Mouse (Mus musculus) G1E (cell line): ENCODE results near the gene Twf2. TPM values are rescaled to one million over a fixed set of nuclear protein-coding genes. Genes with fewer than 3 reads are reported as not detected.

Experiments
- ATAC-seq: 2 replicates; pipeline ENCODE4 v1.8.0; 2016; ENCODE audit warnings: mild to moderate bottlenecking; ENCODE audit not compliant: insufficient number of reproducible peaks, poor library complexity, low FRiP score, severe bottlenecking; ENCODE audit errors: extremely low read depth
- DNase-seq: peaks from one replicate; pipeline ENCODE4 v3.0.0; 2012; ENCODE audit warnings: low spot score
- H3K27me3 ChIP-seq: 2 replicates; pipeline ENCODE4 v1.6.1; 2012; ENCODE audit warnings: mild to moderate bottlenecking, low read length, inconsistent platforms; ENCODE audit not compliant: insufficient read depth
- H3K36me3 ChIP-seq: replicated peaks from 2 replicates; pipeline ENCODE3; 2012; ENCODE audit warnings: mild to moderate bottlenecking, inconsistent platforms
- H3K4me1 ChIP-seq: 2 replicates; pipeline ENCODE4 v1.6.1; 2012; ENCODE audit warnings: low read depth, low read length, inconsistent platforms, mixed read lengths; ENCODE audit not compliant: insufficient read depth
- H3K4me3 ChIP-seq: 2 replicates; pipeline ENCODE4 v1.5.1; 2012; ENCODE audit warnings: low read depth, mild to moderate bottlenecking, inconsistent platforms, low read length, moderate library complexity, mixed read lengths
- H3K9me3 ChIP-seq: replicated peaks from 2 replicates; pipeline ENCODE4 v1.6.1; 2012; ENCODE audit warnings: inconsistent platforms
- CTCF ChIP-seq: IDR thresholded peaks from 2 replicates; pipeline ENCODE4 v1.5.1; 2012; ENCODE audit warnings: low read depth, low read length, inconsistent platforms, mixed read lengths
- GATA1 ChIP-seq: IDR thresholded peaks from 2 replicates; pipeline ENCODE4 v1.6.1; 2012; ENCODE audit warnings: borderline replicate concordance, low read length, inconsistent platforms, mixed read lengths
- GATA2 ChIP-seq: IDR thresholded peaks from 2 replicates; pipeline ENCODE4 v1.6.1; 2012; ENCODE audit warnings: low read depth, low read length, inconsistent platforms, borderline replicate concordance
- POLR2AphosphoS5 ChIP-seq: IDR thresholded peaks from 2 replicates; pipeline ENCODE4 v1.6.1; 2012; ENCODE audit warnings: low read depth, low read length, inconsistent platforms; ENCODE audit not compliant: insufficient replicate concordance
- TAL1 ChIP-seq: conservative IDR thresholded peaks from 2 replicates; pipeline ENCODE4 v1.6.1; 2012; ENCODE audit warnings: low read depth, low read length, inconsistent platforms, mixed read lengths
- polyA plus RNA-seq: library from polyadenylated mRNA; stranded (reverse); fragments of >175 nt; gene quantifications from 2 replicates; pipeline ENCODE4 v1.2.3, GENCODE M21; 2012
- total RNA-seq, 2 experiments: library from RNA; stranded (forward) in 1 of 2; stranded (reverse) in 1 of 2; fragments of 200-1000 nt in 1 of 2; fragments of >200 nt in 1 of 2; fragmentation: Nextera tagmentation in 1 of 2; gene quantifications; 2 replicates each; pipeline ENCODE4 v1.2.3; 2014 to 2017

Gene Twf2
- total and polyA plus RNA-seq, 3 experiments = 17.5 to 38.6 (median 35.7) TPM

DNA sequence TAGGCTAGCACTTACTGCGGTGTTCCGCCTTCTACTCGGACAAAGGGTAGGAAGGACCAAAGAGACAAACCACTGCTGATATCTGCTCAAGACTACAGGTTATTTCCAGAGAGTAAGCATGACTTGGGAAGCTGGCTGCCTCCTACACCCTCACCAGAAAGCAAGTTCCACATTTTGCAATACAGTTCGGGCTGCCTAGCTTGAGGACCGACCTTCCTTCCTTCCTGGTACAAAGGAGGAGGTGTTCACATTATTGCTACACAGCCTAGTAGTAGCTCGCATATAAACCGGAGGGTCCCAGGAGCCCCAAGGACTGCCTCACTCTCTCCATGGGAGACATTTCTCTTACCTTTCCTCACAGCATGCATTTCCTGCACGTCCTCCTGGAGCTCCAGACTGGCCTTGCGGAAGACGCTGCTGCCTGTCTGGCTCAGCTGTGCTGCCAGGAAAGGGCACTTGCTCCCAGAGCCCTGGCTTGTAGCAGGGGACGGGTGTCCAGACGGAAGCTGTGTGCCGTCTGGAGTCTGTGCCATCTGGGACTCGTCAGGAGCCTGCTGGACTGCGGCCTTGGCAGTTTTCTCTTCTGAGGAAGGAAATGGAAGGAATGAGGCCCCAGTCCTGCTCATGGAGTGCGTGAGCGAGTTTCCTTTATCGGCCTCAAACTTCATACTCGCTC is 40.0 kb downstream of the Twf2 start:
- no peak for DNase-seq
- no peak for ATAC-seq
- H3K27me3 ChIP-seq = no peaks in the 10 kb centered on the region
- peaks cover 80% of the 10 kb centered on the region for H3K36me3 ChIP-seq
- peaks cover 21% of the 10 kb centered on the region for H3K4me1 ChIP-seq
- no peaks in the 10 kb centered on the region for H3K9me3 ChIP-seq
- no peak overlapping the region for H3K4me3 ChIP-seq
- no peak for TF ChIP-seq GATA1
- no peak for TF ChIP-seq TAL1
- TF ChIP-seq CTCF = no peak
- TF ChIP-seq GATA2 = no peak
- TF ChIP-seq POLR2AphosphoS5 = no peak

GRCm38 (mm10) chr9:106249550-106249949 is 46.6 kb downstream of the Twf2 start:
- Histone ChIP-seq H3K36me3 (peaks cover 19% of the 10 kb centered on the region), H3K9me3 (no peaks in the 10 kb centered on the region), H3K4me1 (peaks cover 42% of the 10 kb centered on the region), H3K4me3 (no peak overlapping the region), H3K27me3 (peaks cover 14% of the 10 kb centered on the region; the same call in 1 of the 2 replicates)
- no peak for TF ChIP-seq GATA2
- TF ChIP-seq CTCF = no peak
- no peak for TF ChIP-seq GATA1
- TF ChIP-seq POLR2AphosphoS5 = no peak
- TF ChIP-seq TAL1 = no peak
- no peak for ATAC-seq
- DNase-seq = no peak

GRCm38 (mm10) chr9:106250245-106250644 is 47.3 kb downstream of the Twf2 start:
- H3K4me3 ChIP-seq = no peak overlapping the region
- no peaks in the 10 kb centered on the region for H3K9me3 ChIP-seq
- TF ChIP-seq GATA2 (no peak), POLR2AphosphoS5 (no peak), TAL1 (no peak), CTCF (no peak), GATA1 (no peak)
- peaks cover 15% of the 10 kb centered on the region; the same call in 1 of the 2 replicates for H3K27me3 ChIP-seq
- ATAC-seq = no peak
- peaks cover 12% of the 10 kb centered on the region for H3K36me3 ChIP-seq
- peaks cover 40% of the 10 kb centered on the region for H3K4me1 ChIP-seq
- no peak for DNase-seq

DNA sequence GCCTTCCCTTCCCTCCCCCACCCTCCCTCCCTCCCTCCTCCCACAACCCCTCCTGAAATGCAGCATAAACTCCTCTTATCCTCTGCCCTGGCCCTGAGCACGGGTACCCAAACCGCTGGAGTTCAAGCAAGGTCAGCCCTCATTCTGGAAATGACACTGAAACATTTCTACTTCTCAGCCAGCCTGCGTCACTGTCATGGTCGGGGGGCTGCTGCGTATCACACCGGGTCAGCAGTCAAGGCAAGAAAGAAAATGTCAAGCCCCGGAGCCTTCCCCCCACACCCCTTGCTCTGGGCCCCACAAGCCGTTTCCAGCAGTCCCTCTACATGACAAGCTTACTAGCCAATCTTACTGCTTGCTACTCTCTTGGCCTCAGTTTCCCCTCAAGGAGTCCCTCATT is 48.2 kb downstream of the Twf2 start:
- TF ChIP-seq GATA1 (no peak), GATA2 (no peak), POLR2AphosphoS5 (no peak)
- no peak for DNase-seq

DNA sequence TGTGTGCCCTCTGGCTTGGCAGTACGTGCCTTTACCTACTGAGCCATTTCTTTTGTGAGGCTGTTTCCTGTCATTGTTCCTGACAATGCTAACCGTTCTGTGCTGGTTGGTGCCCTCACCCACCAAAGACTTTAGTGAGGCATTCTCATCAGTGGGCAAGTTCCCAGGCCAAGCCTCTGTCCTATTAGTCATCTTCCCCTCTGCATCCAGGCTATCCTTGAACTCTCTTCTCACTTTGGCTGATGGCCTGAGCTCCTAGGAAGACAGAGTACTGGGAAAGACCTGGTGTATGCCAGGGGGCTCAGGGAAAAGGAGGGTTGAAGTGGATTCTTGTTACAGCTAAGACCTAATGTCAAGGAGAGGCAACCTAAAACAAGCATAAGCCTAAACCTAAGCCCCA is 51.1 kb downstream of the Twf2 start:
- H3K36me3 ChIP-seq = no peaks in the 10 kb centered on the region
- DNase-seq (no peak), ATAC-seq (no peak)
- TF ChIP-seq GATA1 (no peak), POLR2AphosphoS5 (no peak), TAL1 (no peak), GATA2 (no peak), CTCF (no peak)
- H3K4me3 ChIP-seq = no peak overlapping the region
- peaks cover 33% of the 10 kb centered on the region for H3K27me3 ChIP-seq
- H3K9me3 ChIP-seq = no peaks in the 10 kb centered on the region
- peaks cover 11% of the 10 kb centered on the region for H3K4me1 ChIP-seq

More for the DNA sequence above, 48.2 kb downstream of the Twf2 start:
- peaks cover 8% of the 10 kb centered on the region for H3K36me3 ChIP-seq
- H3K4me3 ChIP-seq = no peak overlapping the region
- peaks cover 18% of the 10 kb centered on the region; the same call in 1 of the 2 replicates for H3K27me3 ChIP-seq
- peaks cover 38% of the 10 kb centered on the region for H3K4me1 ChIP-seq
- no peak for ATAC-seq
- H3K9me3 ChIP-seq = no peaks in the 10 kb centered on the region

- peaks cover 44% of the 10 kb centered on the region for H3K27me3 ChIP-seq
- no peak for DNase-seq
Observed at GRCm38 (mm10) chr9:106258412-106258811, 55.5 kb downstream of the Twf2 start.

GRCm38 (mm10) chr9:106258990-106259389 is 56.1 kb downstream of the Twf2 start:
- no peaks in the 10 kb centered on the region for H3K36me3 ChIP-seq
- no peak overlapping the region for H3K4me3 ChIP-seq
- TF ChIP-seq GATA1 (no peak), GATA2 (no peak), TAL1 (no peak), POLR2AphosphoS5 (no peak), CTCF (no peak)
- ATAC-seq = no peak
- DNase-seq = no peak
- H3K27me3 ChIP-seq = peaks cover 43% of the 10 kb centered on the region
- H3K4me1 ChIP-seq = no peaks in the 10 kb centered on the region
- H3K9me3 ChIP-seq = no peaks in the 10 kb centered on the region

More at GRCm38 (mm10) chr9:106258412-106258811, 55.5 kb downstream of the Twf2 start:
- Histone ChIP-seq H3K4me1 (no peaks in the 10 kb centered on the region), H3K9me3 (no peaks in the 10 kb centered on the region), H3K4me3 (no peak overlapping the region), H3K36me3 (no peaks in the 10 kb centered on the region)
- no peak for TF ChIP-seq POLR2AphosphoS5
- ATAC-seq = no peak
